Mouse (Mus musculus): ENCODE data around the gene Gemin6. TPM values are rescaled to one million over a fixed set of nuclear protein-coding genes. Genes with fewer than 3 reads are reported as not detected.

Gemin6 gene
- 9.9 TPM for polyA plus RNA-seq (2014; fragmentation: Illumina TruSeq; extraction: RNeasy Lipid Tissue Mini Kit (QIAGEN cat#74804); ENCODE audit: low replicate concordance)

DNA sequence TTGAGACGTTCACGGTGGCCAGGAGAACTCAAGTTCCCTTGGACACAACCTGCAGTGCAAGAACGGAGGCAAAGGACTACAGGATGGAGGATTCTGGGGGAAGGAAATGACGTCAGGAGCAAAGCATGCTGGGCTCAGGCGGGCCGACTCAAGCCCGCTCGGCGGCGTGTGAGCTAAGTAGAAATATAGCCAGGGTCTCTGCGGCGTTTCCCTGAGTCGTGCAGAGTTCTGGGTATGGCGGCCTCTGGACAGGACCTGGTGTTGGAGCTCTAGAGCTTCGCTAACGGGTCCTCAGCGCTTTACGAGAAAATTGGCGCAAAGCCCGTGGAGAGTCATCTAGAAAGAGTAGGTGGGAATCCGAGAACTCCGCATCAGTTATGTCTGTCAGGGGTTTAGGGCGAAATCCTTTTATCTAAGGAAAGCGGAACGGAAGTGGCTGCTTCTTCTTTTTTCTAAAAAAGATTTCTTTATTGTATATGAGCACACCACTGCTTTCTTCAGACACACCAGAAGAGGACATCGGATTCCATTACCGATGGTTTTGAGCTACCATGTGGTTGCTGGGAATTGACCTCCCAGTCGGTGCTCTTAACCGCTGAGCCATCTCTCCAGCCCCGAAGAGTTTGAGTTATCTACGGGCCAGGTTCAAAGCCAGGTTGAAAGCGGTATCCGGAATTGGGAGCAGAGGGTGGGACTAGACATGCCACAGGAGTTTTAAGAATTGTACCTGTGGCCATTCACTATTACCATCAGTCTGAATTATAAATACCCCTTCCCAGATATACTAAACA, at the start of gene Gemin6:
Gene Gemin6 (plus strand): TSS at position 116 of the 791 bp plus-strand sequence.

DNA sequence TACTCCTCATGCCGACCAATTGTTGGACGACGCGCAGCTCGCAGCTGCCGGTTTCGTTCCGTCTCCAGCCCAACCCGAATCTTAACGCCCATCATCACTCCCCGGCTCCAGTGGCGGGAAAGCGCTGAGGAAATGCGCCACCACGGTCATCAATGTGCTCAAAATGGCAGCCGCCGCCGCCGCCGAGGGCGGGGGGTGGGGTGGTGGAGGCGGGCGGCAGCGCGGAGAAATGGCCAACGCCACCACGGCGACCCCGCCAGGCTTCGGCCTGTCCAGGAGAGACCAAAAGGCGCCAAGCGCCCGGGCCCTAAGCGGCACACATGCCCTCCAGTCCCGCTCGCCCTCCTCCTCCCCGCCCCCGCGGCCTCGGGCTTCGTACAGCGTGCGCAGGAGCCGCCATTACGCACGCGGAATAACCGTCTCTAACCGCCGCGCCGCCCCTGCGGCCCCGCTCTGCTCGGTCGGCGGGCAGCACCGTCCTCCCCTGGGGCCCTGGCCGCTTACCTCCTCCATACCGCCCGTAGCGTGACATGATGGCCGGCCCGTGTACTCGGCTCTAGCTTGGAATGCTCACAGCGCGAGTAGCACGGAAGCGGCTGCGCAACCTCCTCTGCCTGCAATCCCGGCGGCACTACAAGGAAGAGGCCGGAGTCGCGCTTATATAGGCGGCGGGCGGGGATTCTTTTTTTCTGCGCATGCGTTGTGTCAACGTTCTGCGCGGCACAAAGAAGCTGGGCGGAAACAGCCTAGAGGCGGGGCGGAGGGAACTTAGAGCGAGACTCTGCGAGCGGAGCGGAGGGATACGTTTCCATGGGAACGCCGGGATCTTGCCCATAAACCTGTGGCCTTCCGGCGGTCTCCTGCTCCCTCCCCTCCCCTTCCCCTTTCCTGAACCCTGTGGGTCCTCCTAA, 17.3 kb upstream of the Gemin6 start, which contains the start of the genes Srsf7 and Ttc39d:
Gene Srsf7 (minus strand): TSS at position 637 of the 911 bp plus-strand sequence.
Gene Ttc39d (plus strand): TSS at position 790 of the 911 bp plus-strand sequence.

Other genes with a start within 250 kb of the Gemin6 start
- gene Hnrnpll, start 162.1 kb upstream of the Gemin6 start, polyA plus RNA-seq (2014; fragmentation: Illumina TruSeq; extraction: RNeasy Lipid Tissue Mini Kit (QIAGEN cat#74804); ENCODE audit: low replicate concordance), result 88.5 TPM
- 239 TPM for gene Galm, start 97.0 kb upstream of the Gemin6 start, polyA plus RNA-seq (2014; fragmentation: Illumina TruSeq; extraction: RNeasy Lipid Tissue Mini Kit (QIAGEN cat#74804); ENCODE audit: low replicate concordance)
- gene Srsf7, start 17.1 kb upstream of the Gemin6 start, polyA plus RNA-seq (2014; fragmentation: Illumina TruSeq; extraction: RNeasy Lipid Tissue Mini Kit (QIAGEN cat#74804); ENCODE audit: low replicate concordance), result 237 TPM
- not detected for gene Ttc39d, start 17.0 kb upstream of the Gemin6 start, polyA plus RNA-seq (2014; fragmentation: Illumina TruSeq; extraction: RNeasy Lipid Tissue Mini Kit (QIAGEN cat#74804); ENCODE audit: low replicate concordance)
- gene Morn2, start 65.8 kb downstream of the Gemin6 start, polyA plus RNA-seq (2014; fragmentation: Illumina TruSeq; extraction: RNeasy Lipid Tissue Mini Kit (QIAGEN cat#74804); ENCODE audit: low replicate concordance), result 1.9 TPM
- gene Dhx57, start 66.0 kb downstream of the Gemin6 start, polyA plus RNA-seq (2014; fragmentation: Illumina TruSeq; extraction: RNeasy Lipid Tissue Mini Kit (QIAGEN cat#74804); ENCODE audit: low replicate concordance), result 11.7 TPM
- gene Arhgef33, start 83.0 kb downstream of the Gemin6 start, polyA plus RNA-seq (2014; fragmentation: Illumina TruSeq; extraction: RNeasy Lipid Tissue Mini Kit (QIAGEN cat#74804); ENCODE audit: low replicate concordance), result 1.8 TPM
- gene Gm10190, start 149.1 kb downstream of the Gemin6 start, polyA plus RNA-seq (2014; fragmentation: Illumina TruSeq; extraction: RNeasy Lipid Tissue Mini Kit (QIAGEN cat#74804); ENCODE audit: low replicate concordance), result not detected